Mouse (Mus musculus) E14TG2a.4 (cell line): ENCODE measurements around the gene Mylk3.

Experiments
- CTCF ChIP-seq: conservative IDR thresholded peaks from 2 replicates; pipeline ENCODE4 v1.5.1; 2014; ENCODE audit warnings: low read length
- NANOG ChIP-seq: IDR thresholded peaks from 2 replicates; pipeline ENCODE4 v1.6.1; 2014; ENCODE audit warnings: borderline replicate concordance, low read length, mixed read lengths

DNA sequence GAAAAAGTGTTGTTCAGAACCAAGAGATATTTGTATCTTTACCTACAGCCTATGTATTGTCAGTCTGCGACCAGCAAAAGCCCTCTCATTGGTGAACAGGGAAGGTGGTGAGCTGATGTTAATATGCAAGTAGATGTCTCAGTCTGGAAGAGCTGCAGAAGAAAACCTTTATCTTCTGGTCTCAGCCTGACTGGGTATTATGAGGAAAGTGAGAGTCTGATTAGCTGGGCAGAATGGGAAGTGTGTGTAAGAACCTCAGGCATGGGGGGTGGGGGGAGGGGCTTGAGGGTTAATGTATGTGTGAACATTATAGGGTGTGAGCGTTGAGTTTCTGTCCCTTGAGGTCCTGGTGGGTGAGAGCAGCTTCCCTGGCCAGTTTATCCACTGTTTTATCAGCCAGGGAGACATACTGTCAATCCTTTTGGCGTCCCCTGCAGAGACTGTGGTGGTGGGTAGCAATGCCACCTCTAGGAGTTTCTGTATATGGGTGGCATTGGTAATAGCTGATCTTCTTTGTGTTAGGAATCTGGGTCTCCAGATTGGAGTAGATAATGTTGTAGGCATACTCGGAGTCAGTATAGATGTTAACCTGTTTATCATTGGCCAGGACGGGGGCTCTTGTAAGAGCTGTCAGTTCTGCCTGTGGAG lies 10.4 kb upstream of the Mylk3 start:
- TF ChIP-seq CTCF (no peak), NANOG (no peak)
